Mouse (Mus musculus): ENCODE results near the gene Cpm. TPM values are rescaled to one million over a fixed set of nuclear protein-coding genes. Genes with fewer than 3 reads are reported as not detected.
"Not testable (repeated sequence)": the region's sequence is repeated elsewhere in the genome, so short reads cannot be mapped to it uniquely, and the experiment has no call there.

The Cpm gene
- total RNA-seq, 2 experiments from 2014 or later: 4.0 to 5.3 TPM

GRCm38 (mm10) chr10:117704964-117705335, 75.7 kb downstream of the Cpm start:
- no peak for DNase-seq (ENCODE audit: low spot score in 2 of 2)
- intact Hi-C loops (cut with DNase I): no loop called here

DNA sequence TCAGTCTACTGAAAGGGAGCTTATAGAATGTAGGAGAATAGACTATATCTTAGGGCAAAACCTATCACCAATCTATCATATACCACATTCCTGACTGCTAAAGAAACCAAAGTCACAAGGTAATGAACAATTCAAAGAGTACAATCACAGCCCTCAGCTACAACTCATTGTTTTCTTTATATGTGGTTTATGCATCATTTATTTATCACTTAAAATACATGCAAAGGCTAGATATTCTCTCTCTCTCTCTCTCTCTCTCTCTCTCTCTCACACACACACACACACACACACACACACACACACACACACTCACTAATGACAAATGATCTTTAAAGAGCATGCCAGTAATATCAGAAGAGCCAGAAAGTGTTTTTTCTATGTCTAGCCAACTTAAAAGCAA, 76.5 kb downstream of the Cpm start:
- no peak for DNase-seq (ENCODE audit: low spot score in 2 of 2)
- intact Hi-C loops (cut with DNase I): no loop called here

DNA sequence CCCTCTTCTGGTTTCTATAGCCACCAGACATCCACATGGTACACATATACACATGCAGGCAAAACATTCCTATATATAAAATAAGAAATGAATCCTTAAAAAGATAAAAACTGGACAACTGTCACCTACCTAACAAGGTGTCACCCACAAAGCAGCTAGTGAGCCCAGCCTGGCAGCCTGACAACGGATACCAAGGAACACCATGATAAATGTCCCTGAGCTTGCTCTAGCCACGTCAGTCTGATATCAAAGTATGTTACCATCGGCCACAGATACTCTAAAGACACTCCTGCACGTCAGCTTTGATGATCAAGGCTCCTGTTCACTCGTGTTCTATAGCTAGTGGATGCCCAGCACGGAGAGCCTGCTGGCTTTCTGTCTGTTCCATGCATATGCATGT, 77.1 kb downstream of the Cpm start:
- intact Hi-C loops (cut with DNase I): no loop called here

GRCm38 (mm10) chr10:117707114-117707838, 78.0 kb downstream of the Cpm start:
- no peak for DNase-seq (ENCODE audit: low spot score in 2 of 2)
- intact Hi-C loops (cut with DNase I): no loop called here

More for the DNA sequence above, 77.1 kb downstream of the Cpm start:
- no peak for DNase-seq (ENCODE audit: low spot score in 2 of 2)

DNA sequence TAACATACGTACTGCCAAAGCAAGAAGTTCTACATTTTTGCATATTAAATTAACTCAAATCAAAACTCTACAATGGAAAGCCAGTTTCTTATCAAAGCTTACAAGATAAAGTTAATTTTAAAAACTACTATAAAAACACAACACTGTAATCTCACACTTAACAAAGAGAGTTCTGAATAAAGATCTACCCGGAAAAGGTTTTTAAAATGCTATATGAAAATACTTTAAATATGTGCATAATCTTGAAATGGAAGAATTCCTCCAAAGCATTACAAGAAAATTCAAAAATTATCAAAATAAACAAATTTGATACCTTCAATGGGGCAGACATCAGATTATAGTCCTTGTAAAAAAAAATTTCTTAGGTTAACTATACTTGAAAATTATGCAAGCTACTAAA, 79.1 kb downstream of the Cpm start:
- DNase-seq (ENCODE audit: low spot score in 2 of 2): no peak

DNA sequence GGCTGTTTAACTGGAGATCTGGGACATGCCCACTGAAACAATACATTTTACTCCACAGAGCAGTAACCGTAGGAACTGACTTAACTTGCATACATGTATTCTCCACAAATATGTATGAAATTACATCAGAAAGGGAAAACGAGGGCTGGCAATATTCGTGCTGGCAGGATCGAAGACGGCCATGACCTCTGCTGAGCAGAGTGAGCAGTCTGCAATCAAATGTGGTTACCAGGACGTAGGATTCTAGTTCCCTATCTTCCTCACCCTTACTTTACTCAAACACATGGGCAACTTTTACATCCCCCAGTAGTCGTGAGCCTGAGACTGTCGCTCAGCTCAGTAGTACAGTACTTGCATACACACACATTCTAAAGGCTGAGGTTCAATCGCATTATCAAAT, 79.6 kb downstream of the Cpm start:
- intact Hi-C loops (cut with DNase I): no loop called here
- no peak for DNase-seq (ENCODE audit: low spot score in 2 of 2)

More for the DNA sequence above, 79.1 kb downstream of the Cpm start:
- intact Hi-C loops (cut with DNase I): no loop called here

DNA sequence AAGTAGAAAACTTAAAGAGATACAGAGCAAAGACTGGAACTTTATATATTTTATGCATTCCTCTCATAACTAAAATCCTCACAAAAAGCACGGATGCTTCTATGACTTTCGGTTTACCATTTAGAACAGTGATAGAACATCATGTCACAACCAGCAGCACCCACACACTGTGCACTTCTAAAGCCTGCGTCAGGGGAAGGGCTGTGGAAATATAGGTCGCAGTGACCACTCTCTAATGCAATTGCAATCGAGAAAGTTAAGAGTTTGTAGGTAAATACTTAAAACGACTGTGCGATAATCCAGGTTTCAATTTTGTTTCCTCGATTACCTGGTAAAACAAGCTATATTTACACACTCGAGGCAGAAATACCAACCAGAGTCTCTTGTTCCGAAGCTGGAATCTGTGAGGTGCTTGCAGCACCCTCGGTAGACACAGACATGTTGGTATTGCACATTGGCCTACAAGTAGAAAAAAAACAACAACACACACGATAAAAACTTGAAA, 80.1 kb downstream of the Cpm start:
- intact Hi-C loops (cut with DNase I): no loop called here
- peak in 1 of 2 experiments; percentile 27 for DNase-seq (ENCODE audit: low spot score in 2 of 2)

DNA sequence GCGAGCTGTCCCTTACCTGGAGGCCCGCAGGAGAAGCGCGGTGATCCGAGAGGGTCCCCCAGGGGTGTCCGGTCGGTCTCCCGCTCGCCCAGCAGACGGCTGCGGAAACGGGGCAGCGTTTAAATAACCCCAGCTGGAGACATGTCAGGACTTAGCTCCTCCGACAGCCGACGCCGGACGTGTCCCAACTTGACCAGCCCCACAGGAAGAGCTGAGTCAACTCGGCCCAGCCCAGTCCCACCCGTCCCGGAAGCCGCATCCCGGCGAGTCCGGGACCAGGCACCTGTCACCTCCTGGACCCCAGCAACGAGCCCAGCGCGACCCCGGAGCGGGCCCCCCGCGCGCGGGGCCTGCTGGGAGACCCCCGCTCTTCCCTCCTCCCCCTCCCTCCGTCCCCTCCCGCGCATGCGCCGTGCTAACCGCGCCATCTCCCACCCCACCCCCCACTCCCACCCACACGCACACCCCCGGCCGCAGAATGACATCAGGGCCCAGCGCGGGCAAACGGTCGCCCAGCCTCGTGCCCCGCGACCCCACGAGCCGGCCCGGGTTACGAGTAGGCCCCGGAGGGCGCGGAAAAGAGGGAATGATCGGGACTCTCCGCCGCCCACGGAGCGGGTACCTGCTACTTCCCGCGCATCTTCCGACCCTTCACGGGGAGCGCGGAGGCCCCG, 80.8 kb downstream of the Cpm start:
- DNase-seq (ENCODE audit: low spot score in 2 of 2): peak; percentile 56 to 75
- intact Hi-C loops (cut with DNase I): loop anchor here (2.0 kb wide), 1 partner anchor 35 kb away; no protein-coding TSS in a partner anchor

GRCm38 (mm10) chr10:117710604-117711141, 81.4 kb downstream of the Cpm start, which contains the start of gene Mdm2:
Gene Mdm2, minus strand, starts transcription at chr10:117710758.
- intact Hi-C loops (cut with DNase I): loop anchor here (2.0 kb wide), 1 partner anchor 34 kb away; no protein-coding TSS in a partner anchor
- DNase-seq (ENCODE audit: low spot score in 2 of 2): peak; percentile 96 to 97

GRCm38 (mm10) chr10:117711408-117711807, 82.1 kb downstream of the Cpm start:
- intact Hi-C loops (cut with DNase I): loop anchor here (2.0 kb wide), 1 partner anchor 33 kb away; no protein-coding TSS in a partner anchor
- no peak for DNase-seq (ENCODE audit: low spot score in 2 of 2)

DNA sequence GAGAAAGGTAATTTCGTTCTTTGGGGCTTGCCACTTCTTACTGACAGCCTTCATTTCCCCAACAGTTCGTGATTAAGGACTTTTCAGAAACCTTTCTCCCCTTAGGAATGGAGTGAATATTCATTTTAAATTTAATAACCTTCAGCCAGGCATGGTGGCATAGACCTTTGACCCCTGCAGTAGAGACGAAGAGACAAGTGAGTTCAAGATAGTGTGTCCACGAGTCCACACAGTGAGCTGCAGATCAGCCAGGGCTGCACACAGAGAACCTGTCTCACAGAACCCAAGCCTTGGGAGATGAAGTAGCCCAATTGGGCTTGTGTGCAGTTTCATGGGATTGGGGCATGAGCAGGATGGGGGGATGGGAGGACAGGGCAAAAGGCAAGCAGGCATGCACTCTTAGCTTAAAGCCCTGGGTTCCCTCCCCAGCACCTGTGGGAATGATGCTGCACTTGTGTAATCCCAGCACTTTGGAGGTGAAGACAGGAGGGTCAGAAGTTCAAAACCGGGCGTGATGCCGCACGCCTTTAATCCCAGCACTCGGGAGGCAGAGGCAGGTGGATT, 83.0 kb downstream of the Cpm start:
- intact Hi-C loops (cut with DNase I): no loop called here
- DNase-seq (ENCODE audit: low spot score in 2 of 2): no peak

- intact Hi-C loops (cut with DNase I): no loop called here
- no peak for DNase-seq (ENCODE audit: low spot score in 2 of 2)
Observed at GRCm38 (mm10) chr10:117712871-117713270, 83.6 kb downstream of the Cpm start.

DNA sequence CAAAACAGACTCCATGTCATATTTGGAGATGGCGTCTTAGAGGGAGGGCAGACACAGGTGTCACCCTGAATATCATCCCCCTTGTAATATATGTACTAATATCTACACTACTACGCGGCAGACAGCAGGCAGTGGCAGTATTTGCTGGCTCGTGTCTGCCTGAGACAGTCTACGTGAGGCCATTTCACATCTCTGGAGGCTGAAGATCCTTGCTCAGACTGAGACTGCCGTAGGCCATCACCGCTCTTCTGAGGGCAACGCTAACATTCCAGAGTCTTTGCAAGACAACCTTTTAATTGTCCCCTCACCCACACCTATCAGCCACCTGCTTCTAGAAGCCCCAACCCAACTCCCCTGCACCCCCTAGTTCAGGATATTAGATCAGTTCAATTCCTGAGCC, 84.2 kb downstream of the Cpm start:
- DNase-seq (ENCODE audit: low spot score in 2 of 2): no peak
- intact Hi-C loops (cut with DNase I): no loop called here

DNA sequence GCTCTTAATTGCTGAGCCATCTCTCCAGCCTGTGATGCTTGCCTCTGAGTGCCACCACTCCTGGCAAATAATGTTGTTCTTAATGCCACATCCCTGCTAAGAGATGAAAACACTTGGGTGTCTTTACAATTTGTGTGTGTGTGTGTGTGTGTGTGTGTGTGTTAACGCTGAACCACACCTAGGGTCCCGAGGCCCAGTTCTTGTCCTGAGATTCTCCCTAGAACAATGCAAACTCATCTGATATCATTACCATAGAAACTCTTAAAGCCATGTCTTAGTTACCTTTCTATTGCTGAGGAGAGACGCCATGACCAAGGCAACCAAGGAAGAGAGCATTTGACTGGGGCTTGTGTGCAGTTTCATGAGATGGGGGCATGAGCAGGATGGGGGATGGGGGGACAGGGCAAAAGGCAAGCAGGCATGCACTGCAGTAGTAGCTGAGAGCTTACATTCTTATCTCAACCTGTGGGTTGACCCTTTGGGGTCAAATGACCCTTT, 84.8 kb downstream of the Cpm start:
- intact Hi-C loops (cut with DNase I): no loop called here
- DNase-seq (ENCODE audit: low spot score in 2 of 2): no peak

- intact Hi-C loops (cut with DNase I): no loop called here
- DNase-seq (ENCODE audit: low spot score in 2 of 2): no peak
Observed at GRCm38 (mm10) chr10:117714928-117715500, 85.7 kb downstream of the Cpm start.

DNA sequence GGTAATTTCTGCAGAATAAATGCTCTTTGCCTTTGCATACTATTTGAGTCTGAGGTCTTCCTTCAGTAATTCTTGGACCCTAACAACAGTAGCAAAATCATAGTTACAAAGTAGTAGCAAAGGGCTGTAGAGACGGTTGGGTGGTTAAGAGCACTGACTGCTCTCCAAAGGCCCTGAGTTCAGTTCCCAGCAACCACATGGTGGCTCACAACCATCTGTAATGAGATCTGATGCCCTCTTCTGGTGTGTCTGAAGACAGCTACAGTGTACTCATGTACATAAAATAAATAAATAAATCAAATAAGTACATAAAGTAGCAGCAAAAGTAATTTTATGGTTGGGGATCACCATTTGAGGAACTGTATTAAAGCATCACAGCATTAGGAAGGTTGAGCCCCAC, 86.4 kb downstream of the Cpm start:
- intact Hi-C loops (cut with DNase I); DNase-seq (ENCODE audit: low spot score in 2 of 2): not testable (repeated sequence)

- no peak for DNase-seq (ENCODE audit: low spot score in 2 of 2)
Observed at GRCm38 (mm10) chr10:117716686-117717085, 87.4 kb downstream of the Cpm start.

DNA sequence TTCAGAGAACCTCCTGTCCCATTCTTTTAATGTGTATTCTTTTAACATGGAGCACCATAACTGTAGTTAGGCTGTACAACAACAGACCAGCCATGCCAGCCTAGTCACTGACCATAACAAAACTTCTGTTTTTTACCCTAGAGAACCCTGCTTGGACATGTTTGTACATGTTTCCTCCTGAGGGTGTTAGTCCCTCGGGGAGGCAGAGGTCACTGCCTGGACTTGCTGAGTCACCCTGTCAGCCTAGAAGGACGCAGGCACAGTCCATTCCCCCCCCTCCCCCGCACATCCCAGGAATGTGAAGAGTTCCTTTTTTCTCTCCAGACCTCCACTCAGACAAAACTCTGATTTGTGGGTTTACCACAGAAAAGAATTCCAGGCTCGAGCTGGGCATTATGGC, 88.3 kb downstream of the Cpm start:
- intact Hi-C loops (cut with DNase I): no loop called here
- no peak for DNase-seq (ENCODE audit: low spot score in 2 of 2)

More at GRCm38 (mm10) chr10:117716686-117717085, 87.4 kb downstream of the Cpm start:
- intact Hi-C loops (cut with DNase I): no loop called here

Data from left cerebral cortex, postnatal 25 days (tissue).